Mouse (Mus musculus) spleen, embryonic (tissue): ENCODE measurements at regions not wholly inside any gene's neighbourhood (a gene's known extent, or its start where the extent isn't known, plus 50 kb on each side); places are given as distances from the start of the nearest gene placed in this dataset.

Experiments used
- CTCF ChIA-PET: fragments of 350-600 bp; sonication (Branson Sonifier 250); formaldehyde crosslinking; loops from one replicate; lab custom pipeline; 2022; lab: Charles Lee

DNA sequence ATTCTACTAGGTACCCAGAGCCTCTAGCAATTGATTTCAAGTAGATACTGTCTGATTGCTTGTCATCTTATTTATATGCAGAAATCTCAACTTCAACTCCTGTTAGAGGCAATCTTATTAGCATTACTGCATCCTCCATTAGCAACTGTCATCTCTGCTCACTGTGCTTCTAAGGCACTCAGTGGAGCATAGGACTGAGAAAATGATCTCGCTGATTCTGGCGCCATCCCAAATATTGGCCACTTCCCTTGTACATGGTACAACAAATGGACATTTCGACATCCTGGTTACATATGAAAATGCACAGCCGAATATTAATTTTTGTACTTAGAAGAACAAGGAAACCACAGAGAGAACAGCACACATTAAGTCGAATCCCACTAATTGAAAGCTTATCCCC, 329.7 kb upstream of the G2e3 start:
- CTCF ChIA-PET = no interaction called here

- CTCF ChIA-PET = no interaction called here
Observed at GRCm38 (mm10) chr12:51016081-51016480, 331.8 kb upstream of the G2e3 start.

- CTCF ChIA-PET = no interaction called here
Observed at GRCm38 (mm10) chr12:51009644-51010043, 338.2 kb upstream of the G2e3 start.

DNA sequence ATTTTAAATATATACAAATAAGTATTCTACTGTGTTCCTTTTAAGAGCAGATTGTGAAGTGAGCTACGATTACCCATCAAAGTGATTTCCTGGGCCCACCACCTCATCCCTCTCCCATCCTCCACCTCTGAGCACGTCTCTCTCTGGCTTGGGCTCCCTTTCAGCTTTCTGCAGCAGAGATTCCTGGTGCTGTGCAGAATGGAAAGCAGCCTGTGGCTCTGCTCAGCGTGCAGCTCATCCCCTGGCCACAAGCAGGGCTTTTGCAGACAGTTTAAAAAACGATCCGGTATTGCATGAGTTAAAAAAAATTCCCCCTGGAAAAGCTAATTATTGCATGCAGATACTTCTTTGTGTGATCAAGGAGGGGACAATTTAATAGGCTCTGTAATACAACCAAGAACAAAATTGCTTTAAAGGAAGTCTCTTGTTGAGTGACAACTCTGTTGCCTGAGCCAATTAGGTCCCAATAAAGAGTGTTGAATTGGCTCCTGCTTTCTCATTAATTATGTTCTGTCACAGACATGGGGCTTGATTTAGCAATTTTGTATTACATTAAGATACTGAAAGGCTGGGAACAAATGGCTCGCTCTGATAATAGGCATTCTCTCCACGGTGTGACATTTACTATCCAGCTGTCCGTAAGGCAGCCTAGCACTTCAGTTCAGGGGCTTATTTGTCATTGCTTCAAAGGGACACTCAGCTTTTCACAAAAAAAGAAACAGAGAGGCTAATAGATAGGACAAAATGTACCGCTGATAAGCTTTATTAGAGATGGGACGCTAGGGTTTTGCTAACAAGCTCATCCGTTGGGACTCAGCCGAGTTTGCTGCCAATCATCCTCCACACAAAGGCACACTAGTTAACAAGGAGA, 345.9 kb upstream of the G2e3 start:
- CTCF ChIA-PET = no interaction called here

DNA sequence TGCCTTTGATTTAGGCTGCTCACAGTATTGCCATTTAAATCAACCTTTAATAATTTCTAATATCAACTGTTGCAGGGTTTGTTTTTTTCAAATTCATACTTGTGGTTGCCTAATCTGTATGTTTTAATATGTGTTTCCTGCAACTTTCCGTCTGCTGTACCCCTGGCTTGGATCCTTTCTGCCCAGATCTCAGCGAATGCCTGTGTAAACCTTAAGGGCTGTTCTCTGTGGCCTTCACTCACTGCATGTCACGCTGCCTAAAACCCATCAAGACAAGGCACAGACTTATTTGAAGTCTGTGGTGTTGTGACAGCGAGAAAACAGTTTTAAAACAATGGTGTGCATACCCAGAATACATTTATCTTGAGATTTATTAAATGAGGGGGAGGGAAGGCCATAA, 346.8 kb upstream of the G2e3 start:
- CTCF ChIA-PET = no interaction called here

DNA sequence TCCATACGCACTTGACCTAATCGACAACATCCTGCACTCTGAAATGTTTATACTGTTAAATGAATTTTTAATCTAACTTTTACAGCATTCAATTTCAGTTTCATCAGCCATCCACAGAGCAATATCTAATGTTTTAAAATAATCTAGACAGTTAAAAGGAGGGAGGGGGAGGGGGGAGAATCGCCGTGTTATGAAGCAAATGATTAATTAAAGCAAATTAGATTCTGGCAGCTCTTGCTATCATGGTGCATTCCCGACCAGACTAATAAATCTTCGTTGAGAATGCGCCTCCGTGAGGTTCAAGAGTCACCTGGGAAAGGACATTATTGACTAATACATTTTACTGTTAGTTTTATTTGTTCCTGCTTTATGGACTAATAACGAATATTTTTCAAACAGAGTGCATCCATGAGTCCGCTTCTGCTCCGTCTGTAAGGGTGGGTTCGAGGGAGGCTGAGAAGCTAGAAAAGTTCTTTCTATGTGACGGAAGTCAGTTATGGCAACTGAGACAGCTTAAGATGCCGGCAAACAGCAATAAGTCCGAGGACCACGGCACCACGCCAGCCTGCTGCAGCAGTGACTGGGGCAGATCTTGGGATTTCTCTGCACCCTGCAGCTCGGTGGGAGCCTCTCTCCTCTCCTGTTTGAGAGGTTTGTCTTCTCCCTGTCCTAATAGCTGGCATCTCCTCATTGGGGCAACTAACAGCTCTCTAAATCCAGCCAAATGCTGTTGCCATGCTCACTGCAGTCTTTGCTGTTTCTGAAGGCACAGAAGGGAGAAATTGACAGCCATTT, 347.4 kb upstream of the G2e3 start:
- CTCF ChIA-PET = no interaction called here

- CTCF ChIA-PET = no interaction called here
Observed at GRCm38 (mm10) chr12:50999295-51000237, 348.3 kb upstream of the G2e3 start.

DNA sequence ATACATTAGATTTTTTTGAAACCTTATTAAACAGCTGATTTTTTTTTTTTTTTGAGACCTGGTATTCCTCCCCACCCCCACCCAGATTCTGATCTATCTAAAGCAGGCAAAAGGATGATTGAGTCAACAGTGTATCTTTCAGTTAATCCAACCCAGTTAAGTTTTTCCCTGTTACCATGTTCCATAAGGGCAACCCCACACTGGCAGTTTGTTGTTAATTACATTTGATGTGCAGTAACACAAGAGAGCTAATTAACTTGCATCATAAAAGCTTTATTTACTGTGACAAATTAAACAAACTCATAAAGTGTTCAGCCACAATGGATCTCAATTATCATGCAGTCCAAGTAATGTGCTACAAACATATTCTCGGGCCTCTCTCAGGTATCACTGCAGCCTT, 346.8 kb upstream of the Prkd1 start:
- CTCF ChIA-PET = no interaction called here

DNA sequence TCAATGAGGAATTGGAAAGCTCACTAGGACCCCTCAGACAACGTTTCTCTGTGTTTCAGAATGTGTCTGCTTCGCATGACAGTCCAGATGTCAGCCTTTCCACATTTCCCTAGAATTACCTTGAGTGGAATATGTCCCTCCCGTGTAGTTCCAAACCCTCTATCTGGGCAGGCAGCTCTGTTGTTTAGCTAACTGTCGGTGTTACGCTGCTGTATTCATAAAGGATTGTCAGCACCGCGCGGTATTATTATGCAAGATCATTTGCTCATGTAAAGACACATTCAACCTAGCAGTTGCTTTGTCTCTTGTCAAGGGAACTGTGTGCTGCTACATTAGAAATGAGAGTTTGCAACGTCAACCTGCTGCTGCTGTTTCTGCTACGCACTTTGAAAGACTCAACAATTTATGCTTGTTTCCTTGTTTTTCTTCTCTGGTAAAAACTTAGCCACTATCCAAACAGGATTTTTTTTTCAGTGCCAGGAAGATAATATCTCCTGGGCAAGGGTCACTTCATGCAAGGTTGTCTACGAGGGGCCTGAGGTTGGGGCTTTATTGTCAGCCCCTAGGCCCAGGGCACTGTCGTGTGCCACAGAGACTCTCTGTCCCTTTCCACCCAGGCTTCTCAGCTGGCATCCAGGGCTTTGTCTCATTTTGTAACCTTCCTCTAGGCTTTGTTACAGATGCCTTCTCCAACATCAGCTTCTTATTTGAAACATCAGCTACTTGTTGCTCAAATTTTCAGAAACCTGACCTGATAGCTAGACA, 340.8 kb upstream of the Prkd1 start:
- CTCF ChIA-PET = no interaction called here

DNA sequence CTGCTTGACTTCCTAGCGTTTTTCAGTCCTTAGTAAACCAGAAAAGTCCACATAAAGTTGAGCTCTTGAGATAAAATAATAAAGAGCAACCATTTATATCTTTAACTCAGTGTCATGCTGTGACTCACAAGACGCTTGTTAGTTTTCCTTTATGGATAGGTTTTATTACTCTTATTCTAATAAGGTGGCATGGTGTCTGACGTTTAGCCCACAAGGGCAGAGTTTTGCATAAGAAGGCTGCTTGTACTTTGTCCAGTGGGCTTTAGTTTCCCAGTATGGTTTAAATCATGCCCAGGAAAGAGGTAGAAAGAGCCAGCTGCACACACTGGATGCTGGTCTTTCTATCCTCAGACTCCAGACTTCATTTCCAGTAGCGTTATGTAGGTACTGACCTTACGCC, 332.4 kb upstream of the Prkd1 start:
- CTCF ChIA-PET = no interaction called here

- CTCF ChIA-PET = no interaction called here
Observed at GRCm38 (mm10) chr12:50980800-50981199, 331.9 kb upstream of the Prkd1 start.

DNA sequence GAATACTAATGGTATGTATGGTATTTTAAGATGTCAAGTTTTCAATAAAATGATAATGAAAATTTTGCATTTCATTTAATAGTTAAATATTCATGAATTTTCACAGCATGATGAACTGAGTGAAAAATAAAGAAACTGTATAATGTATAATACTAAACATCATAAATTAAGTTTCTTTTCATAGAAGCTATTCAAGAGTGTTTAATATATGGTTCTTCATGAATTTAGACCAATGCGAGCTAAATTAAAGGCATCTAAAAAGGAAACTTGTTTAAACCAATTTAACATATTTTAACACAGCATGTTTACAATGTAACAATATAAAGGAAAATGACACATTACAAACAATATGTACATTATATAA, 321.8 kb upstream of the Prkd1 start:
- CTCF ChIA-PET = no interaction called here

GRCm38 (mm10) chr12:50969887-50970758, 321.2 kb upstream of the Prkd1 start:
- CTCF ChIA-PET = no interaction called here

GRCm38 (mm10) chr12:50969402-50969801, 320.5 kb upstream of the Prkd1 start:
- CTCF ChIA-PET = no interaction called here

- CTCF ChIA-PET = no interaction called here
Observed at GRCm38 (mm10) chr12:50967168-50967810, 318.4 kb upstream of the Prkd1 start.

DNA sequence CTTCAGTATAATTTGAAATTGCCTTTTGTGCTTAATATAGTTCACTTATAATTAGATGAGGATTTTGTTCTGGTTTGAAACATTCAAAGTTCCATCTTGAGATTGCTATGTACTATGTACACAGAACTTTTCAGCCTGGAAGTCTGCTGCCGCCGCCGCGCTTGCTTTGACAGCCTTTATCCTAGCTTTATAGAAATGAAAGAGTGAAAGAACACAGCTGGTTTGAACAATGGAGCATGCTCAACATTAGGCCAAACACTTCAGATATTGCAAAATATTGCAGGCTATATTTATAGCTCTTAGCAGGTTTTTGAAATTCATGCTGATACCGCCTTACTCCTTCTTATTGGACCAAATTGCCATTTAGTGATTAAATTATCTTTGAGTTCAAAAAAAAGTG, 305.1 kb upstream of the Prkd1 start:
- CTCF ChIA-PET = no interaction called here

DNA sequence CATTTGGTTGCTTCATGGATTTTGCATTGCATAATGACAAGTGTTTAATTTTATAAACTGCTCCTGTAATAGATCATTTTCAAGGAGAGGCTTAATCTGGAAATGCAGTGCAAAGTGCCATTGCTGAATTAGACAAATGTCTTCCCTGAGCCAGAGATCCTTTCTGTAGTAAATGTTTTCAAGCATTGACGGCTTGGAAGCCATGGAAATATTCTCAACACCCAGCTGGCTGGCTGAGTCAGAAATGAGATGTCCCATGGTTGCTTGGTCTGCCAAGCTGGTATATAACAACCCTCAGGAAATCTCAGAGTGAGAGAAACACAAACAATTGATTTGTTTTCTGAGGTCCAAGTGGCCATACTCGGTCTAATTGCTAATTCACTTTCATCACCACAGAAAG, 298.1 kb upstream of the Prkd1 start:
- CTCF ChIA-PET = no interaction called here

DNA sequence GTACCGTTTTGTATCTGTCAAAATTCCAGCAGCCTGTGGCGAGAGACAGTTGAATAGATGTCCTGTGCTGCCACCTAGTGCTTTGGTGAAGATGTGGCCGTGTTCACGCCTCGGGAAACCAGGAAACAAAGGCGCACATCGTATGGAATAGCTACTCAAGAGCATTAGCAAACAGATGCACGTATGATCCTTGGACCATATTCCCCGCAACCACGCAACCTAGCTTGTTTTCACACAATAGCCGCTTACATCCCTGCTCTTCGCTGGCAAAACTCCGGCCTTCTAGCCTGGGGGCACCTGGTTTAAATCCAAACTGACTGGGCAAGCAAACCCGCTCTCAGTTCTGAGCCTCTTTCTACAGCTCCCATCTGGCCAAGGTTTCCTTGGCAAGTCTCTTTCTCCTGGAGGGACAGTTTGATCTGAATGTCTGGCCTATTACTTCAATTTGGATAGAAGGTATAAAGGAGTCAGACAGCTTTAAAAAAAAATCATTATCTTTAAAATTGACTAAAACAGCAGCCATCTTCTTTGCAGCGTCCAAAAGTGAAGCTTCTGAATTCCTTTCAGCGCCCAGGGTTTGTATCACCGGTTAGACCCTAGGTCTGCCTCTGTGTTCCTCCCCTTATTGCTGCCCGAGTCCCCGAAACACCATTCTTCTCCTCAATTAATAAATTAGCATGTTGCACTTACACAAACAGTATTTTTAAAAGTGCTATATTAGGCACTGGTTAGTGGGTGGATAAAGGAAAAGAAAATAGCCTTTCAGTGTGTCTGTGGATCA, 295.0 kb upstream of the Prkd1 start:
- CTCF ChIA-PET = no interaction called here

- CTCF ChIA-PET = no interaction called here
Observed at GRCm38 (mm10) chr12:50943340-50943739, 294.4 kb upstream of the Prkd1 start.
